Mouse (Mus musculus) left cerebral cortex, postnatal 25 days (tissue): ENCODE results near the gene Prkch. TPM values are rescaled to one million over a fixed set of nuclear protein-coding genes. Genes with fewer than 3 reads are reported as not detected.

Experiments
- DNase-seq, 2 experiments: peaks; one replicate each; pipeline ENCODE4 v3.0.0; 2022; ENCODE audit warnings: low spot score in 2 of 2, mixed read lengths in 1 of 2
- intact Hi-C: fragments of 180-260 bp; cut with DNase I; formaldehyde crosslinking; loops from one replicate; pipeline ENCODE4 v1.15.1; 2025
- total RNA-seq, 2 experiments: library from RNA; stranded (reverse); gene quantifications; 2 replicates each; pipeline ENCODE4 v1.2.3; 2021

Prkch gene
- total RNA-seq, 2 experiments from 2014 or later: 3.5 to 9.3 TPM

GRCm38 (mm10) chr12:73607381-73608064 is 22.9 kb downstream of the Prkch start:
- DNase-seq: no peak
- intact Hi-C loops: no loop called here

- intact Hi-C loops: no loop called here
Measured at GRCm38 (mm10) chr12:73608065-73608397, 23.4 kb downstream of the Prkch start.

GRCm38 (mm10) chr12:73609262-73609661 is 24.7 kb downstream of the Prkch start:
- no peak for DNase-seq
- intact Hi-C loops: no loop called here

More at GRCm38 (mm10) chr12:73608065-73608397, 23.4 kb downstream of the Prkch start:
- no peak for DNase-seq

DNA sequence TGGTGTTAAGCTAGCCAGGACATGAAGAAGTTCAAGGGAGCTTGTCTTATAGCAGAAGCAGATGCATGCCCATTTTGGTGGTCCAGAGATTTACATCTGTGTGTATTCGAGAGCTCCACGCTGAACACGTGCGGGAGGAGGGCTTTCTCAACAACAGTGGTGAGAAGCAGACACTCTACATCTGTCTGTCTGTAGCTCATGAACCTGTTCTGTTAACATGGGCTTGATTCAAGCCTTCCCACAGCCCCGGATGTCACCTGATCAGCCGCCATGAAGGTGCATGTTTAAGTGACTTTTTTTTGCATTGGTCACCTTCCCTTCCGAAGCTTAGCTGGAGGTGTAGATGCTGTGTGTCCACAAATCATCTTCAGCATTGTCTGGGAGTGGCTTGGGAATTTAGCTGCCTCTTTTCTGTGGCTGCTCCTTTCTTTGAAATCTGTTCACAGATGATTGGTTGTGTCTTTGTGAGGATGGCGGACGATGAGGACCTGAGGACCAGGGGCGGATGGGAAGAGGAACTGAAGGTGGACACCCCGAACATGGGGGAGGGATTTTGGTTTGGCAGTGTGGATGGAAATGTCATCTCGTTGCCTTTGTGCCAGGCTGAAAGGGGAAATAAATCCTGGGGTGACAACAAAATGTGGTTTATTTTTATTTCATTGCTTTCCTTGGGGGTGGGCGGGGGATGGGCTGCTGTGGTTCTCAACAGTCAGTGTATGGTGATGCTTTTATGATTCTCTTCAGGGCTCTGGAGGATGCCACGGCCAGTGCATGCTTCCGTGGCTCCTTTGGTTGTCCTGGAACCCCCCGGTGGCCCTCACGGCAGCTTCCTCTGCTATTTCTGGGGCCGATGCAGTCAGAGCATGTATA is 25.3 kb downstream of the Prkch start:
- DNase-seq: no peak
- intact Hi-C loops: no loop called here

- intact Hi-C loops: no loop called here
- no peak for DNase-seq
Measured at GRCm38 (mm10) chr12:73610831-73611370, 26.3 kb downstream of the Prkch start.

DNA sequence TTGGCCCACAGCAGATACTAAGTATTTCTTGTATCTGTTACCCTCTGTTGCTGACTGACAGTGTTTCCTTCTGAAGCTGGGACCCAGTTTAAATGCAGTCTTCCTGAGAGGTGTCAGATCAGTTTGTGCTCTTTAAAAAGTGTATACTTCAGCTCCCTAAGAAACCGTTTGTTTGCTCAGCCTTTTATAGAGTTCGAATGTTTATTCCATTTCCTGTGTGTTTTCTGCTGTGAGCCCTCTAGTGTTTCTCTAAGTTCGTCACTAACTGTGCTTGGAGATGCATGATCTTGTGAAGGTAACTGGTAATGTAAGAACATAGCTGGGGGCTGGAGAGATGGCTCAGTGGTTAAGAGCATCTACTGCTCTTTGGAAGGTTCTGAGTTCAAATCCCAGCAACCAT is 27.1 kb downstream of the Prkch start:
- DNase-seq: no peak
- intact Hi-C loops: no loop called here

DNA sequence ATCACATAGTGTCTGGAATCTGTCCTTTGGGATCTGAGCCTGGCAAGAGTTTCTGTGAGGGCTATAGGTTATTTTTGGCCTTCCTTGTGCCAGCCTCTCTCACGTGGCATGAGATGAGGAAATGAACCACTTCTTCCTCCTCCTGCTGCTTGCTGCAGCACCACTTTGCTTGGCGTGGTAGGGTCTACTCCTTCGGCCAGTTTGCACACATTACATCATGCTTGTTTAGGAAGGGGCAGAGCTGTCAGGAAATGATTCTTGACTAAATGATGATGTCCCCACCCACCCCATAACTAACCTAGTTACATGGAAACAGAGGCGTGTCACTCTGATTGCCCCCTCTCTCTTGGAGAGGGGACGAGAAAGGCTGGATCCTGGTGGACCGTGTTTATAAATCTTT is 28.6 kb downstream of the Prkch start:
- intact Hi-C loops: no loop called here
- no peak for DNase-seq

DNA sequence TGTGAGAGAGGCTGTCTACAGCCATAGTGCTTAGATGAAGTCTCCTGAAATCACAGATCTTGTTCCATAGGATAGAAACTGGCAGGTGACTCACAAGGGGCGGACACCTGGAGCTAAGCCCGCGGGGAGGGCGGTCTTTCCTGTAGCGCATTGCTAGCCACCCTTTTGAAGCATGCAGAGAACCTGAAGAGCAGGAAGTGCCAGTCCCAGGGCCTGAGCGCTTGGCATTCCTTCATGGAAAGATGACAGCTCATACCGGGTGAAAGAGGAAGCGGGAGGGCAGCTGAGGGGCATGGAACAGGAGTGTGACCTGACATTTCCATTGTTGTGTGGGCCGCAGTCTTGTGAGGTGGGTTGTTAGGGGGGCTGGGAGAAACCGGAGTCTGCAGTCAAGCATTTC is 33.1 kb downstream of the Prkch start:
- no peak for DNase-seq
- intact Hi-C loops: no loop called here

DNA sequence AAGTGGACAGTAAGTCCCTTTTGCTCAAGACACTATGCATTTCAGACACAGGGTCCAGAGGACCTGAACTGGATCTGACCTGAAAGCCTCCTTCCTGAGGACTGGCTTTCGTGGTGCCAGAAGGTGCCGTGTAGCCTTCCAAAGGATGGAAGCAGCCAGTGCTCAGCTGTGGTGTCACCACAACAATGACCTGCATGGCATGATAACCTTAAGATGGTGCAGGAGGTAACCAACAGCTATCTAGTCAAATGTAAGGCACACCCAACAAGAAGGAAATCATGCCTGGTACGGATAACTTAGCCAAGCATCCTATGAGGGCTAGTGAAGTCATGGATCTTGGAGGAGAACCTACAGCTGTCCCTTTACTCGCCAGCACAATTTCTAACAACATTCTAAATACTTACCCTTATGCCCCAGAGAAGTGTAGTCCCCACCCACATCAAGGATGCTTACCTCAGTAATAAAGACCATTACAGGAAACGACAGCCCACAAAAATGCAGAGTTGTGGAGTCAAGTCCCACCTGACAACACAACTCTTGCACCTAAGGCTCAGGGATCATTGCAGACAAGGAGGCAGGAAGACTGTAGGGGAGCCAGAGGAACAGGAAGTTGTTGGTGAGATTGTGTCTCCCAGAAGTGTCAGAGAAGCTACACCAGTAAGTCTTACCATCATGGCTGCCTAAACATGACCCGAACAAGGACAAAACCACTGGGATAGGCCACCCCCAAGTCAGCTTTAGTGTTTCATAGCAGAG is 40.9 kb downstream of the Prkch start:
- no peak for DNase-seq
- intact Hi-C loops: no loop called here

GRCm38 (mm10) chr12:73627902-73628301 is 43.3 kb downstream of the Prkch start:
- intact Hi-C loops: no loop called here
- no peak for DNase-seq

GRCm38 (mm10) chr12:73630596-73630995 is 46.0 kb downstream of the Prkch start:
- DNase-seq: no peak
- intact Hi-C loops: no loop called here

DNA sequence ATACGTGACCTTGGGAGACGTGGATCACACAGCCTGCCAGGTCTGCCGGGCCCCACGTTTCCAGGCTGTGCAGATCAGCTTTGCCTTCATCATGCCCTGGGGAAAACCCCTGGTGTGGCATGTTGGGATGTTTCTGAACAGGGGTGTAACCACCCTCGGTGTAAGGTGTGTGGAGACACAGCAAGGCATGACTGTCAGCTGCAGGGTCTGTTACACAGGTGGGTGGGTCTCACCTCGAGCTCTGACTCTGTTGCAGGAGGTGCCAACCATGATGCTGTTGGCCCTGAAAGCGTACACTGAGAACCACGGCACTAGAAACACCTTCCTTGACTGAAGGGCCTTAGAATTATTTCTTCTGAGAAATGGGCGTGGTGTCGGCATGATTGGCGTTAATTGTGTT is 46.6 kb downstream of the Prkch start:
- DNase-seq: no peak
- intact Hi-C loops: no loop called here

DNA sequence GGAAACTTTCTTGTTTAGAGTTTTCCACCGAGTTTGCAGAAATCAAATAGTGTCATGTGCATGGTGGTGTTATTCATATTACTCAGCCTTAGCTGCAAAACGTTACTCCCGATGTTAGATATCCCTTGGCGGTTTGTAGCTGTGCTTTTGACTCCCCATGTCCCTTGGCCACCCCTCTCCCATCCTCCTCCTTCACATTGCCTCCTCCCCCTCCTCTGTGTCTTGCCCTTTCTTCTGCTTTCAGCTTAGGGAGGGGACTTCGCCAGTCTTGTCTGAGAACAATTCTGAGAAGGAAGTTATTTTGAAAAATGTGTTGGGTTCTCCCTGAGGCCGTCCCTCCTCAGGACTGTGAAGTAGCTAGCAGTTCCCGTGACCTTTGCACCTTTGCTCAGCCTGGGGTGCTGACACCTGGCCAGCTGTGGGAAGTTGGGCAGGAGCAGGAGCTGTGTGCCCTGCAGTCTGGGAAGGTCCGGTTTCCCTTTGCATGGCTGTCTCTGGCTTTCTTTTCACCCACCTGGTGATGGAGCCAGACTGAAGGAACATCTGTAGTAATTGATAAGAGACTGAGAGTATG is 48.2 kb downstream of the Prkch start:
- no peak for DNase-seq
- intact Hi-C loops: no loop called here

GRCm38 (mm10) chr12:73633707-73634106 is 49.1 kb downstream of the Prkch start:
- no peak for DNase-seq
- intact Hi-C loops: no loop called here

DNA sequence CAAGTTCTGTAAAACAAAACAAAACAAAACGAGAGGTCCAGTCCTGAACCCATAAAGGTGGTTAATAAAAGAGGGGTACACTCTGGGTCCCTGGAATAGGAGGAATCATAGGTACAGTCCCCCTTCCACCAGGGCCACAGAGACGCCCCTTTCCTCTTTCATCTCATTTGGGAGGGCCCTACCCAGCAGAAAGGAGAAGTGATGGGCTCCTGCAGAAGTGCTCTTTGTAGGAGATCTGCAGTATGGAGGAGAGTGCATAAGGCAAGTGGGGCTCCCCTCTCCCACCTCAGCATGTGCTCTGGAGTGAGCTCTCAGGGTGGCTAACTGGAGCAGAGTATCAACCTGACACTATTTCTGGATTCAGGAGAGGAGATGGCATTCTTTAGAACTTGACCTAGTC is 55.0 kb downstream of the Prkch start:
- intact Hi-C loops: no loop called here
- DNase-seq: no peak

GRCm38 (mm10) chr12:73641183-73641582 is 56.6 kb downstream of the Prkch start:
- intact Hi-C loops: no loop called here
- no peak for DNase-seq

- intact Hi-C loops: no loop called here
- no peak for DNase-seq
Measured at GRCm38 (mm10) chr12:73645216-73645615, 60.6 kb downstream of the Prkch start.

- intact Hi-C loops: no loop called here
Measured at GRCm38 (mm10) chr12:73647686-73648085, 63.1 kb downstream of the Prkch start.

GRCm38 (mm10) chr12:73656568-73657204 is 72.1 kb downstream of the Prkch start:
- DNase-seq: no peak
- intact Hi-C loops: no loop called here

More at GRCm38 (mm10) chr12:73647686-73648085, 63.1 kb downstream of the Prkch start:
- DNase-seq: no peak
